Mouse (Mus musculus) kidney, postnatal 0 days (tissue): ENCODE results near the gene Pkn1. TPM values are rescaled to one million over a fixed set of nuclear protein-coding genes. Genes with fewer than 3 reads are reported as not detected.
A peak's percentile ranks its signal among the peaks of the same experiment; 100 is the strongest.

Experiments used
- ATAC-seq: fragments of 200-750 bp; cut with Nextera tagmentation; replicated peaks from 2 replicates; pipeline ENCODE4 v1.8.0; 2017; ENCODE audit warnings: low read depth, moderate number of reproducible peaks, moderate TSS enrichment, moderate library complexity; ENCODE audit not compliant: low FRiP score
- DNase-seq: peaks from one replicate; pipeline ENCODE4 v3.0.0-alpha.2; 2016; ENCODE audit warnings: low spot score
- H3K27ac ChIP-seq: fragments of 300-500 bp; sonication (generic); 2 replicates; pipeline ENCODE4 v1.5.1; 2014; ENCODE audit warnings: mild to moderate bottlenecking
- H3K27me3 ChIP-seq: fragments of 300-500 bp; sonication (generic); 2 replicates; pipeline ENCODE4 v1.6.1; 2014; ENCODE audit warnings: low read length, mixed read lengths; ENCODE audit not compliant: insufficient read depth
- H3K36me3 ChIP-seq: fragments of 300-500 bp; sonication (generic); 2 replicates; pipeline ENCODE4 v1.6.1; 2014; ENCODE audit warnings: low read length, mixed read lengths; ENCODE audit not compliant: insufficient read depth
- H3K4me1 ChIP-seq: fragments of 300-500 bp; sonication (generic); replicated peaks from 2 replicates; pipeline ENCODE4 v1.6.1; 2014; ENCODE audit warnings: antibody characterized with exemption, low read length, mixed read lengths; ENCODE audit not compliant: insufficient read depth
- H3K4me2 ChIP-seq: fragments of 300-500 bp; sonication (generic); 2 replicates; pipeline ENCODE4 v1.6.1; 2014; ENCODE audit warnings: mild to moderate bottlenecking, low read length, moderate library complexity, mixed read lengths
- H3K4me3 ChIP-seq: fragments of 300-500 bp; sonication (generic); replicated peaks from 2 replicates; pipeline ENCODE4 v1.5.1; 2014; ENCODE audit warnings: low read depth, low read length
- H3K9ac ChIP-seq: fragments of 300-500 bp; sonication (generic); 2 replicates; pipeline ENCODE4 v1.6.1; 2014; ENCODE audit warnings: low read depth, low read length
- H3K9me3 ChIP-seq: fragments of 300-500 bp; sonication (generic); replicated peaks from 2 replicates; pipeline ENCODE4 v1.6.1; 2016; ENCODE audit warnings: low read length, inconsistent platforms, mixed read lengths
- CTCF ChIP-seq: IDR thresholded peaks from 2 replicates; pipeline ENCODE4 v1.5.1; 2016; ENCODE audit warnings: antibody characterized with exemption, low read depth, mild to moderate bottlenecking, moderate library complexity
- WGBS: fragments of 180-500 bp; shearing (Covaris S2); extraction: QIAGEN DNeasy Blood & Tissue Kit; methylation state at CpG from one replicate; pipeline ENCODE4 v1.1.7; 2014; 5-methylcytosine and 5-hydroxymethylcytosine counted together
- polyA plus RNA-seq: library from polyadenylated mRNA; unstranded; fragments of >200 nt; fragmentation: Nextera tagmentation; extraction: Ambion mirVana; gene quantifications from 2 replicates; pipeline ENCODE4 v1.2.1, GENCODE M21; 2015

Gene Pkn1
- polyA plus RNA-seq, 1 experiment from 2014 or later, result 31.0 TPM

GRCm38 (mm10) chr8:83660545-83660944, 38.4 kb downstream of the Pkn1 start:
- Histone ChIP-seq H3K4me2 (peak overlapping the region; percentile 38), H3K4me3 (no peak overlapping the region), H3K9ac (no peak overlapping the region), H3K4me1 (peaks cover 31% of the 10 kb centered on the region), H3K27me3 (no peaks in the 10 kb centered on the region), H3K9me3 (no peaks in the 10 kb centered on the region), H3K36me3 (no peaks in the 10 kb centered on the region), H3K27ac (peak overlapping the region; percentile 81; the same call in 1 of the 2 replicates)
- 14% methylated on average over 8 of the region's 8 CpGs for WGBS
- no peak for TF ChIP-seq CTCF
- ATAC-seq (no peak), DNase-seq (no peak)

DNA sequence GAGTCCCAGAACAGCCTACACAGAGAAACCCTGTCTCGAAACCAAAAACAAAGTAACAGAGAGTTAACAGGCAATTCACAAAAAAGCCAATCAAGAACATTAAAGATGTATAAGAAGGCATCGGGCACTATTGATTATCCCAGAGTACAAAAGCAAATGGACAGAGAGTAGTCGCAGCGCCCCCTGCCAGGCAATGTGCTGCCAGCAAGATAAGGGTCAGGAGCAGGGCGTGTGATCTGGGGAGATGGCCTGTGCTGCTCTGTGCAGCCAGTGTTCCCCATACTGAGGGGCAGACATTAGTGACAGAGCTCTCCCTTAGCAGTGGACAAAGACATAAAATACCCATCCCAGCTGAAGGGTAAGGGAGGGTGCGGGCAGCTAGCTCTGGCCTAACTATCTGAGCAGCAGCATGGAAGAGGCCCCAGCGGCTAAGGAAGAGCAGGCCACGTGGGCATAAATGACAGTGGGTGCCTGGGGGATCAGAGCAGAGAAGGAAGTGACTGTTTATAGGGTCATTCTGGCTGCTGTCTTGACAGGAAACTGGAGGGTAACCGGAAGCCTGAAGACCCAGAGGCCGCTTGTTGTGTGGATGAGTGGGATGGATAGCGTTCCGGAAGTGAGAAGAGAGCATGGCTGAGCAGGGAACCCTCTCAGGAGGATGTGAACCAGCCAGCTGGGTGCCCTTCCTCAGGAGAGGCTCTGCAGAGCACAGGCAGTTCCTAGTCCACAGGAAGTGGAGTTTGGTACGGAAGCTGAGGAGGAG, 42.3 kb downstream of the Pkn1 start:
- Histone ChIP-seq H3K4me1 (peaks cover 24% of the 10 kb centered on the region; the same call in 1 of the 2 replicates), H3K9ac (no peak overlapping the region), H3K27ac (no peak overlapping the region), H3K4me3 (no peak overlapping the region), H3K27me3 (no peaks in the 10 kb centered on the region), H3K36me3 (no peaks in the 10 kb centered on the region), H3K9me3 (no peaks in the 10 kb centered on the region), H3K4me2 (no peak overlapping the region)
- peak; percentile 47 for TF ChIP-seq CTCF
- ATAC-seq (no peak), DNase-seq (peak; percentile 37)
- 70% methylated on average over 13 of the region's 13 CpGs for WGBS

- no peak for TF ChIP-seq CTCF
- no peak overlapping the region for H3K9ac ChIP-seq
- no peak overlapping the region for H3K27ac ChIP-seq
- H3K4me1 ChIP-seq, result peaks cover 18% of the 10 kb centered on the region; the same call in 1 of the 2 replicates
- 88% methylated on average over 9 of the region's 9 CpGs for WGBS
- no peak overlapping the region for H3K4me3 ChIP-seq
- no peaks in the 10 kb centered on the region for H3K36me3 ChIP-seq
- H3K4me2 ChIP-seq, result no peak overlapping the region
- ATAC-seq, result no peak
- no peaks in the 10 kb centered on the region for H3K27me3 ChIP-seq
- no peaks in the 10 kb centered on the region for H3K9me3 ChIP-seq
- DNase-seq, result no peak
These were observed 42.9 kb downstream of the Pkn1 start for GRCm38 (mm10) chr8:83656043-83656442.

DNA sequence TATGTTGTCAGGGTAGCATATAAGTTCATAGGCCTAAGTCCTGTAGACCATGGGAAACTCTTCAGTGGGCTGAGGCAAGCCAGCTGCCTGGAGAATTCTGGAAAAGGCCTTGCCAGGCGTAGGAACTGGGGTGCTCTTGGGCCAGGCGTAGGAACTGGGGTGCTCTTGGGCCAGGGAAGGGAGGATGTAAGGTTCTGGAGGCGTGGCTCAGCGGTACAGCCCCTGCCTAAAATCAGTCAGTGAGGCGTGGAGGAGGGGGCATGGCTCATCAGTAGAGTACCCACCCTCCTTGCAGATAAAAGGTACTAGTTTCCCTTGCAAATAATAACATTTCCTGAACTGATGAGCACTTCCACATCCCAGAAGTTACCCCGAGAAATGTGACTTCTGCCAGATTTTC, 44.3 kb downstream of the Pkn1 start:
- ATAC-seq (no peak), DNase-seq (no peak)
- H3K9me3 ChIP-seq, result no peaks in the 10 kb centered on the region
- H3K4me3 ChIP-seq, result no peak overlapping the region
- 91% methylated on average over 6 of the region's 6 CpGs for WGBS
- peaks cover 10% of the 10 kb centered on the region; the same call in 1 of the 2 replicates for H3K4me1 ChIP-seq
- no peaks in the 10 kb centered on the region for H3K27me3 ChIP-seq
- no peak for TF ChIP-seq CTCF
- H3K36me3 ChIP-seq, result no peaks in the 10 kb centered on the region
- no peak overlapping the region for H3K4me2 ChIP-seq
- no peak overlapping the region for H3K9ac ChIP-seq
- no peak overlapping the region for H3K27ac ChIP-seq

DNA sequence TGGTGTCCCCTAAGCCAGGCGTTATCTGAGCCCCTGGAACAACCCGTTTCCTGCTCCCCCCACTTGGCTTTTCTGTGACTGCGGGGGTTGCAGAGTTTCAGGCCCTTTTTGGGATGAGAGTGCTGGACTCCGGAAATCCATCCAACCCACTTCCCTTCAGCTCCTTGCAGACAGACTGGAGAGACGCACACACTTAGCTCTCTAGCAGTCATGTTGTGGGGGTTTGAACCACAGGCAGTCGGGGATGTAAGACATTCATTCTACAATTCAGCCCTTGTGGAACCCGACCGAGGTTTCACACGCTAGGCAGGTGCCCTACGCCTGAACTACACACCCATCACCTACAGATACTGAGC, 45.3 kb downstream of the Pkn1 start:
- H3K4me1 ChIP-seq, result peaks cover 10% of the 10 kb centered on the region; the same call in 1 of the 2 replicates
- WGBS, result 28% methylated on average over 10 of the region's 10 CpGs
- H3K4me2 ChIP-seq, result peak overlapping the region; percentile 78
- H3K4me3 ChIP-seq, result peak overlapping the region; percentile 96
- DNase-seq (peak; percentile 21), ATAC-seq (no peak)
- no peaks in the 10 kb centered on the region for H3K27me3 ChIP-seq
- H3K27ac ChIP-seq, result peak overlapping the region; percentile 90
- H3K9ac ChIP-seq, result peak overlapping the region; percentile 92
- TF ChIP-seq CTCF, result no peak
- no peaks in the 10 kb centered on the region for H3K36me3 ChIP-seq
- no peaks in the 10 kb centered on the region for H3K9me3 ChIP-seq

GRCm38 (mm10) chr8:83652744-83653661, 46.0 kb downstream of the Pkn1 start:
- no peak for TF ChIP-seq CTCF
- DNase-seq, result peak; percentile 61
- 1% methylated on average over 46 of the region's 46 CpGs for WGBS

More at GRCm38 (mm10) chr8:83652744-83653661, 46.0 kb downstream of the Pkn1 start:
- H3K36me3 ChIP-seq, result no peaks in the 10 kb centered on the region
- peak; percentile 23; the same call in 1 of the 2 replicates for ATAC-seq
- H3K4me2 ChIP-seq, result peak overlapping the region; percentile 78
- no peaks in the 10 kb centered on the region for H3K27me3 ChIP-seq
- H3K9ac ChIP-seq, result peak overlapping the region; percentile 92
- H3K9me3 ChIP-seq, result no peaks in the 10 kb centered on the region
- H3K27ac ChIP-seq, result peak overlapping the region; percentile 90
- H3K4me1 ChIP-seq, result peaks cover 10% of the 10 kb centered on the region; the same call in 1 of the 2 replicates
- peak overlapping the region; percentile 96 for H3K4me3 ChIP-seq
